Mouse (Mus musculus) spleen, adult 2 months (tissue): ENCODE measurements around the gene Spats2l.

Source experiments
- CTCF ChIP-seq: fragments of 200-500 bp; IDR thresholded peaks from 2 replicates; pipeline ENCODE4 v1.5.1; 2011; ENCODE audit warnings: mild to moderate bottlenecking, inconsistent platforms; ENCODE audit not compliant: insufficient read depth, insufficient read length, insufficient replicate concordance; ENCODE audit errors: extremely low read depth
- POLR2A ChIP-seq: fragments of 200-500 bp; IDR thresholded peaks from 2 replicates; pipeline ENCODE4 v1.6.1; 2011; ENCODE audit warnings: low read depth, low read length, inconsistent platforms

- TF ChIP-seq CTCF (no peak), POLR2A (no peak)
These were observed 100.0 kb downstream of the Spats2l start for GRCm38 (mm10) chr1:57873996-57874395.
